Mouse (Mus musculus): ENCODE results near the gene Gm45337. TPM values are rescaled to one million over a fixed set of nuclear protein-coding genes. Genes with fewer than 3 reads are reported as not detected.
"Not testable (repeated sequence)": the region's sequence is repeated elsewhere in the genome, so short reads cannot be mapped to it uniquely, and the experiment has no call there.

The Gm45337 gene
- not detected in 2 replicates for polyA plus RNA-seq (2016; fragmentation: Nextera tagmentation; extraction: Ambion mirVana)

GRCm38 (mm10) chr7:142144507-142144906 is at the start of gene Gm45337:
Gene Gm45337 (minus strand): TSS chr7:142144607.
- Histone ChIP-seq H3K4me3 (no peak within 1 kb of the TSS), H3K4me1 (no peaks in the 10 kb centered on the region), H3K27ac (replicated peaks) (no peak within 1 kb of the TSS), H3K9me3 (no peaks in the 10 kb centered on the region), H3K36me3 (replicated peaks) (no peaks in the 10 kb centered on the region), H3K27me3 (replicated peaks; ENCODE audit: low read depth, poor library complexity, severe bottlenecking) (no peaks in the 10 kb centered on the region)
- no peak for DNase-seq (ENCODE audit: low spot score)
- WGBS, result 78% methylated on average over 1 of the region's 1 CpGs

- Histone ChIP-seq H3K27ac (replicated peaks) (no peak within 1 kb of the TSS), H3K27me3 (replicated peaks; ENCODE audit: low read depth, poor library complexity, severe bottlenecking) (0 out of 2 replicates have a peak, but pooled peaks cover 4% of the 10 kb centered on the region), H3K4me3 (no peak within 1 kb of the TSS), H3K36me3 (replicated peaks) (no peaks in the 10 kb centered on the region), H3K9me3 (no peaks in the 10 kb centered on the region), H3K4me1 (no peaks in the 10 kb centered on the region)
- DNase-seq (ENCODE audit: low spot score), result no peak
- WGBS, result 56% methylated on average over 2 of the region's 2 CpGs
These were observed 45.9 kb upstream of the Gm45337 start, which contains the start of gene Gm10153 for GRCm38 (mm10) chr7:142190289-142190688. Gene Gm10153 (minus strand): TSS chr7:142190389.

GRCm38 (mm10) chr7:142188156-142188555 is 43.7 kb upstream of the Gm45337 start:
- Histone ChIP-seq H3K36me3 (replicated peaks) (no peaks in the 10 kb centered on the region), H3K27me3 (replicated peaks; ENCODE audit: low read depth, poor library complexity, severe bottlenecking) (0 out of 2 replicates have a peak, but pooled peaks cover 4% of the 10 kb centered on the region), H3K9me3 (no peaks in the 10 kb centered on the region), H3K4me1 (no peaks in the 10 kb centered on the region), H3K27ac (replicated peaks) (no peak overlapping the region), H3K4me3 (no peak overlapping the region)
- no peak for DNase-seq (ENCODE audit: low spot score)
- 82% methylated on average over 2 of the region's 2 CpGs for WGBS

GRCm38 (mm10) chr7:142181021-142181420 is 36.6 kb upstream of the Gm45337 start:
- H3K27ac ChIP-seq (replicated peaks), result no peak overlapping the region
- H3K27me3 ChIP-seq (replicated peaks; ENCODE audit: low read depth, poor library complexity, severe bottlenecking), result no peaks in the 10 kb centered on the region
- no peaks in the 10 kb centered on the region for H3K4me1 ChIP-seq
- DNase-seq (ENCODE audit: low spot score), result no peak
- no peaks in the 10 kb centered on the region for H3K36me3 ChIP-seq (replicated peaks)
- H3K9me3 ChIP-seq, result no peaks in the 10 kb centered on the region
- no peak overlapping the region for H3K4me3 ChIP-seq
- WGBS, result 49% methylated on average over 1 of the region's 1 CpGs

- no peak for DNase-seq (ENCODE audit: low spot score)
- no peak overlapping the region for H3K27ac ChIP-seq (replicated peaks)
- H3K9me3 ChIP-seq, result no peaks in the 10 kb centered on the region
- WGBS, result 73% methylated on average over 1 of the region's 1 CpGs
- H3K4me1 ChIP-seq, result no peaks in the 10 kb centered on the region
- no peaks in the 10 kb centered on the region for H3K27me3 ChIP-seq (replicated peaks; ENCODE audit: low read depth, poor library complexity, severe bottlenecking)
- H3K36me3 ChIP-seq (replicated peaks), result no peaks in the 10 kb centered on the region
- H3K4me3 ChIP-seq, result no peak overlapping the region
These were observed 34.3 kb upstream of the Gm45337 start for GRCm38 (mm10) chr7:142178685-142179084.

- H3K27me3 ChIP-seq (replicated peaks; ENCODE audit: low read depth, poor library complexity, severe bottlenecking); H3K27ac ChIP-seq (replicated peaks); H3K4me3 ChIP-seq; H3K4me1 ChIP-seq; H3K9me3 ChIP-seq; DNase-seq (ENCODE audit: low spot score); H3K36me3 ChIP-seq (replicated peaks): not testable (repeated sequence)
These were observed 31.5 kb upstream of the Gm45337 start, which contains the start of gene Krtap5-2 for GRCm38 (mm10) chr7:142175905-142176304. Gene Krtap5-2 (minus strand): TSS chr7:142176005.

- no peak overlapping the region for H3K4me3 ChIP-seq
- no peaks in the 10 kb centered on the region for H3K36me3 ChIP-seq (replicated peaks)
- H3K4me1 ChIP-seq, result no peaks in the 10 kb centered on the region
- no peak overlapping the region for H3K27ac ChIP-seq (replicated peaks)
- H3K27me3 ChIP-seq (replicated peaks; ENCODE audit: low read depth, poor library complexity, severe bottlenecking), result no peaks in the 10 kb centered on the region
- no peaks in the 10 kb centered on the region for H3K9me3 ChIP-seq
- DNase-seq (ENCODE audit: low spot score), result no peak
- WGBS, result 47% methylated on average over 3 of the region's 3 CpGs
These were observed 25.4 kb upstream of the Gm45337 start for GRCm38 (mm10) chr7:142169836-142170235.

GRCm38 (mm10) chr7:142165639-142166038 is 21.2 kb upstream of the Gm45337 start, which contains the start of gene Gm4553:
Gene Gm4553 (minus strand): TSS chr7:142165739.
- H3K36me3 ChIP-seq (replicated peaks); H3K4me1 ChIP-seq; H3K4me3 ChIP-seq; H3K27me3 ChIP-seq (replicated peaks; ENCODE audit: low read depth, poor library complexity, severe bottlenecking); H3K27ac ChIP-seq (replicated peaks); DNase-seq (ENCODE audit: low spot score); H3K9me3 ChIP-seq: not testable (repeated sequence)

GRCm38 (mm10) chr7:142159366-142159765 is 15.0 kb upstream of the Gm45337 start:
- DNase-seq (ENCODE audit: low spot score), result no peak
- no peak overlapping the region for H3K27ac ChIP-seq (replicated peaks)
- 93% methylated on average over 3 of the region's 3 CpGs for WGBS

GRCm38 (mm10) chr7:142157013-142157412 is 12.6 kb upstream of the Gm45337 start, which contains the start of gene Gm29735:
Gene Gm29735 (minus strand): TSS chr7:142157113.
- not testable (repeated sequence) for H3K4me1 ChIP-seq; DNase-seq (ENCODE audit: low spot score); H3K27me3 ChIP-seq (replicated peaks; ENCODE audit: low read depth, poor library complexity, severe bottlenecking); H3K4me3 ChIP-seq; H3K36me3 ChIP-seq (replicated peaks); H3K9me3 ChIP-seq; H3K27ac ChIP-seq (replicated peaks)
- 52% methylated on average over 2 of the region's 2 CpGs for WGBS

More at GRCm38 (mm10) chr7:142159366-142159765, 15.0 kb upstream of the Gm45337 start:
- no peak overlapping the region for H3K4me3 ChIP-seq
- no peaks in the 10 kb centered on the region for H3K36me3 ChIP-seq (replicated peaks)
- no peaks in the 10 kb centered on the region for H3K4me1 ChIP-seq
- H3K27me3 ChIP-seq (replicated peaks; ENCODE audit: low read depth, poor library complexity, severe bottlenecking), result no peaks in the 10 kb centered on the region
- H3K9me3 ChIP-seq, result no peaks in the 10 kb centered on the region

- H3K4me1 ChIP-seq, result no peaks in the 10 kb centered on the region
- no peak overlapping the region for H3K4me3 ChIP-seq
- H3K27me3 ChIP-seq (replicated peaks; ENCODE audit: low read depth, poor library complexity, severe bottlenecking), result no peaks in the 10 kb centered on the region
- WGBS, result 79% methylated on average over 1 of the region's 1 CpGs
- no peaks in the 10 kb centered on the region for H3K36me3 ChIP-seq (replicated peaks)
- H3K27ac ChIP-seq (replicated peaks), result no peak overlapping the region
- no peak for DNase-seq (ENCODE audit: low spot score)
- no peaks in the 10 kb centered on the region for H3K9me3 ChIP-seq
These were observed 10.9 kb upstream of the Gm45337 start for GRCm38 (mm10) chr7:142155308-142155707.

GRCm38 (mm10) chr7:142152191-142152590 is 7.8 kb upstream of the Gm45337 start:
- Histone ChIP-seq H3K27ac (replicated peaks) (no peak overlapping the region), H3K27me3 (replicated peaks; ENCODE audit: low read depth, poor library complexity, severe bottlenecking) (no peaks in the 10 kb centered on the region), H3K4me1 (no peaks in the 10 kb centered on the region), H3K9me3 (no peaks in the 10 kb centered on the region), H3K4me3 (no peak overlapping the region), H3K36me3 (replicated peaks) (no peaks in the 10 kb centered on the region)
- 85% methylated on average over 4 of the region's 4 CpGs for WGBS
- no peak for DNase-seq (ENCODE audit: low spot score)

- DNase-seq (ENCODE audit: low spot score), result no peak
- Histone ChIP-seq H3K27me3 (replicated peaks; ENCODE audit: low read depth, poor library complexity, severe bottlenecking) (no peaks in the 10 kb centered on the region), H3K27ac (replicated peaks) (no peak overlapping the region), H3K4me3 (no peak overlapping the region), H3K4me1 (no peaks in the 10 kb centered on the region), H3K36me3 (replicated peaks) (no peaks in the 10 kb centered on the region), H3K9me3 (no peaks in the 10 kb centered on the region)
These were observed 4.2 kb upstream of the Gm45337 start for GRCm38 (mm10) chr7:142148633-142149032.
